Mouse (Mus musculus) MEL (cell line): ENCODE measurements around the gene Stat6.

Source experiments
- BHLHE40 ChIP-seq: IDR thresholded peaks from 2 replicates; pipeline ENCODE4 v1.6.1; 2012; ENCODE audit warnings: low read depth, mild to moderate bottlenecking, inconsistent platforms, low read length, improper control_type of control experiment, borderline replicate concordance
- CHD2 ChIP-seq: IDR thresholded peaks from 2 replicates; pipeline ENCODE4 v1.6.1; 2011; ENCODE audit warnings: low read length, improper control_type of control experiment
- CTCF ChIP-seq, 3 experiments: IDR thresholded peaks in 2 of 3; conservative IDR thresholded peaks in 1 of 3; 2 replicates each; pipeline ENCODE4 v1.5.1; 2011 to 2012; ENCODE audit warnings: low read length in 3 of 3, low read depth in 2 of 3, mild to moderate bottlenecking in 2 of 3, improper control_type of control experiment in 1 of 3, inconsistent platforms in 1 of 3, mixed read lengths in 1 of 3, moderate library complexity in 1 of 3; ENCODE audit not compliant: control insufficient read depth in 1 of 3, insufficient read depth in 1 of 3, poor library complexity in 1 of 3, severe bottlenecking in 1 of 3
- EP300 ChIP-seq, 2 experiments: IDR thresholded peaks; 2 replicates each; pipeline ENCODE4 v1.6.1; 2011; ENCODE audit warnings: improper control_type of control experiment in 2 of 2, low read length in 2 of 2, low read depth in 1 of 2, mild to moderate bottlenecking in 1 of 2
- ETS1 ChIP-seq: IDR thresholded peaks from 2 replicates; pipeline ENCODE4 v1.6.1; 2012; ENCODE audit warnings: low read depth, mild to moderate bottlenecking, inconsistent platforms, low read length, improper control_type of control experiment, moderate library complexity
- MXI1 ChIP-seq: IDR thresholded peaks from 2 replicates; pipeline ENCODE4 v1.6.1; 2011; ENCODE audit warnings: mild to moderate bottlenecking, low read depth, low read length, improper control_type of control experiment
- POLR2A ChIP-seq, 2 experiments: IDR thresholded peaks; 2 replicates each; pipeline ENCODE4 v1.6.1; 2011 to 2012; ENCODE audit warnings: low read length in 2 of 2, mild to moderate bottlenecking in 2 of 2, control low read depth in 1 of 2, improper control_type of control experiment in 1 of 2, low read depth in 1 of 2, moderate library complexity in 1 of 2; ENCODE audit not compliant: control insufficient read depth in 1 of 2, insufficient read depth in 1 of 2, poor library complexity in 1 of 2
- UBTF ChIP-seq: IDR thresholded peaks from 2 replicates; pipeline ENCODE4 v1.6.1; 2012; ENCODE audit warnings: low read depth, mild to moderate bottlenecking, inconsistent platforms, low read length, improper control_type of control experiment, moderate library complexity, borderline replicate concordance; ENCODE audit not compliant: insufficient read depth
- USF1 ChIP-seq: IDR thresholded peaks from 2 replicates; pipeline ENCODE4 v1.6.1; 2014; ENCODE audit warnings: low read depth, mild to moderate bottlenecking, inconsistent platforms, low read length, improper control_type of control experiment, moderate library complexity
- USF2 ChIP-seq, 2 experiments: IDR thresholded peaks; 2 replicates each; pipeline ENCODE4 v1.6.1; 2011 to 2012; ENCODE audit warnings: improper control_type of control experiment in 2 of 2, low read length in 2 of 2, borderline replicate concordance in 1 of 2, inconsistent platforms in 1 of 2, low read depth in 1 of 2, mild to moderate bottlenecking in 1 of 2; ENCODE audit not compliant: insufficient read depth in 1 of 2
- ZC3H11A ChIP-seq: IDR thresholded peaks from 2 replicates; pipeline ENCODE4 v1.6.1; 2012; ENCODE audit warnings: low read depth, mild to moderate bottlenecking, inconsistent platforms, low read length, improper control_type of control experiment
- ZKSCAN1 ChIP-seq: IDR thresholded peaks from 2 replicates; pipeline ENCODE4 v1.6.1; 2012; ENCODE audit warnings: low read depth, mild to moderate bottlenecking, inconsistent platforms, low read length, improper control_type of control experiment, moderate library complexity
- ZMIZ1 ChIP-seq: IDR thresholded peaks from 2 replicates; pipeline ENCODE4 v1.6.1; 2012; ENCODE audit warnings: low read depth, mild to moderate bottlenecking, inconsistent platforms, low read length, improper control_type of control experiment, moderate library complexity

- TF ChIP-seq EP300 (IDR thresholded peaks at IDR 0.05; ENCODE audit: low read depth in 1 of 2, low read length in 2 of 2) (no peak), POLR2A (IDR thresholded peaks at IDR 0.05; ENCODE audit: control insufficient read depth in 1 of 2, insufficient read depth in 1 of 2, low read depth in 1 of 2, low read length in 2 of 2, poor library complexity in 1 of 2) (no peak), ZC3H11A (no peak), CTCF (IDR thresholded peaks at IDR 0.05 in 2 of 3, conservative IDR thresholded peaks at IDR 0.05 in 1 of 3; ENCODE audit: control insufficient read depth in 1 of 3, insufficient read depth in 1 of 3, low read depth in 2 of 3, low read length in 3 of 3, poor library complexity in 1 of 3, severe bottlenecking in 1 of 3) (no peak), ZMIZ1 (no peak), USF1 (no peak), ETS1 (no peak), ZKSCAN1 (no peak), USF2 (IDR thresholded peaks at IDR 0.05; ENCODE audit: borderline replicate concordance in 1 of 2, insufficient read depth in 1 of 2, low read depth in 1 of 2, low read length in 2 of 2) (no peak), CHD2 (no peak), MXI1 (no peak), UBTF (no peak), BHLHE40 (no peak)
These were observed 47.7 kb upstream of the Stat6 start for GRCm38 (mm10) chr10:127594930-127595715.
